Comparison of ENCODE assay signal across 9 mouse cellular contexts in genomic region chr4:57299308-57299700, GRCm38 (mm10). TPM values are rescaled to one million over a fixed set of nuclear protein-coding genes. Genes with fewer than 3 reads are reported as not detected.
DNase-seq lines count a peak whose midpoint lies in the region; ATAC-seq and TF ChIP-seq lines count a peak whose summit lies in the region.
"Had no signal": no experiment of that assay in that cellular context is flagged by ENCODE, and none has a peak within 500 bp of the region (broad histone marks: within the 10 kb centered on the region; RNA-seq: fewer than 3 reads in every experiment).

No protein-coding gene starts in this region.

- TF ChIP-seq CTCF in stomach, postnatal 0 days (IDR thresholded peaks at IDR 0.05; ENCODE audit: low read depth) = no peak

- H3K4me3 ChIP-seq in intestine, embryonic 16.5 days (ENCODE audit: low read length) = peak overlapping the region; percentile 93
- peak overlapping the region; percentile 88 for H3K4me3 ChIP-seq in stomach, postnatal 0 days (ENCODE audit: low read depth, low read length)

- DNase-seq in cerebellum, adult 9-11 months = peak; percentile 62
- no peak for DNase-seq in cerebellum, adult 9-10 months
- peak; percentile 13 for DNase-seq in thymus, postnatal 4 days
- DNase-seq in thymus, adult 18-20 months = no peak
- peak; percentile 14 for DNase-seq in lung, postnatal 10 days
- DNase-seq in stomach, postnatal 0 days (ENCODE audit: low spot score) = peak; percentile 34

- no peaks in the 10 kb centered on the region for H3K9me3 ChIP-seq in intestine, embryonic 16.5 days (ENCODE audit: control insufficient read depth, low read length)
- no peaks in the 10 kb centered on the region for H3K9me3 ChIP-seq in stomach, postnatal 0 days (ENCODE audit: control insufficient read depth, low read length)

- H3K27me3 ChIP-seq in intestine, embryonic 16.5 days (replicated peaks; ENCODE audit: control insufficient read depth, insufficient read depth, low read length) = no peaks in the 10 kb centered on the region
- H3K27me3 ChIP-seq in stomach, postnatal 0 days (ENCODE audit: control insufficient read depth, insufficient read depth, low read length) = no peaks in the 10 kb centered on the region
- H3K27me3 ChIP-seq: CH12.LX had no signal

- H3K4me1 ChIP-seq in intestine, embryonic 16.5 days (ENCODE audit: control insufficient read depth, insufficient read depth, low read length) = peaks cover 30% of the 10 kb centered on the region
- peaks cover 7% of the 10 kb centered on the region; the same call in 1 of the 2 replicates for H3K4me1 ChIP-seq in stomach, postnatal 0 days (replicated peaks; ENCODE audit: control insufficient read depth, insufficient read depth)

- no peak for TF ChIP-seq EP300 in stomach, postnatal 0 days (optimal IDR thresholded peaks at IDR 0.05)

- peak overlapping the region; percentile 90 for H3K27ac ChIP-seq in intestine, embryonic 16.5 days (ENCODE audit: low read length)
- peak overlapping the region; percentile 88 for H3K27ac ChIP-seq in stomach, postnatal 0 days (replicated peaks)

- ATAC-seq in intestine, embryonic 16.5 days = no peak
- no peak for ATAC-seq in stomach, postnatal 0 days (ENCODE audit: low FRiP score, low TSS enrichment)
- no peak for ATAC-seq in activated CD4-positive, CD25-positive, alpha-beta regulatory T cell, adult 4 months

- peak overlapping the region; percentile 84 for H3K4me2 ChIP-seq in intestine, embryonic 16.5 days (ENCODE audit: low read depth, low read length)
- peak overlapping the region; percentile 97 for H3K4me2 ChIP-seq in stomach, postnatal 0 days (replicated peaks; ENCODE audit: low read depth)

- 2% methylated on average over 9 of the region's 9 CpGs for WGBS in intestine, embryonic 16.5 days
- WGBS in stomach, postnatal 0 days = 6% methylated on average over 9 of the region's 9 CpGs

- H3K36me3 ChIP-seq in intestine, embryonic 16.5 days (ENCODE audit: control insufficient read depth, insufficient read depth, low read length) = no peaks in the 10 kb centered on the region
- no peaks in the 10 kb centered on the region for H3K36me3 ChIP-seq in stomach, postnatal 0 days (ENCODE audit: control insufficient read depth, insufficient read depth, low read length)

- peak overlapping the region; percentile 93 for H3K9ac ChIP-seq in intestine, embryonic 16.5 days (ENCODE audit: low read depth, low read length)
- H3K9ac ChIP-seq in stomach, postnatal 0 days (ENCODE audit: low read length) = peak overlapping the region; percentile 84

RNA-seq across cellular contexts. Expression of gene Ptpn3, which starts 2.3 kb away (rescaled TPM):
- 8.5 and 10.1 TPM in 2 replicates for polyA plus RNA-seq in intestine, embryonic 16.5 days (2015; fragmentation: Nextera tagmentation; extraction: Ambion mirVana)
- polyA plus RNA-seq in stomach, postnatal 0 days (2015; fragmentation: Nextera tagmentation; extraction: Ambion mirVana) = 4.3 and 5.2 TPM in 2 replicates
- 1 to 10 TPM; 1.6 to 2.0 TPM for polyA plus RNA-seq in activated CD4-positive, CD25-positive, alpha-beta regulatory T cell, adult 4 months (2017; shearing (Covaris generic))

Comparison
In these comparisons a context has a peak if more than half of its experiments do, and no peak if none do; other contexts are left out.
1. DNase-seq: peak in cerebellum, adult 9-11 months (single experiment), thymus, postnatal 4 days (single experiment), lung, postnatal 10 days (single experiment) and stomach, postnatal 0 days (single experiment); none in cerebellum, adult 9-10 months (single experiment) and thymus, adult 18-20 months (0 of 2).